Mouse (Mus musculus): Measurements from ENCODE around the gene Akap8. TPM values are rescaled to one million over a fixed set of nuclear protein-coding genes. Genes with fewer than 3 reads are reported as not detected.

Gene Akap8
- total RNA-seq, 2 experiments from 2014 or later = 26.5 to 38.3 TPM

Other genes with a start within 250 kb of the Akap8 start
- 10 to 100 TPM; 11.0 to 13.3 TPM for gene Notch3, start 154.4 kb downstream of the Akap8 start, total RNA-seq (2021)
- gene Ephx3, start 131.7 kb downstream of the Akap8 start, total RNA-seq (2021) = under 1 TPM; 0.23 to 0.42 TPM
- 10 to 100 TPM; 37.9 to 38.2 TPM for gene Brd4, start 36.5 kb downstream of the Akap8 start, total RNA-seq (2021)
- 10 to 100 TPM; 24.9 to 30.0 TPM for gene Akap8l, start 29.4 kb upstream of the Akap8 start, total RNA-seq (2021)
- gene Wiz, start 68.2 kb upstream of the Akap8 start, total RNA-seq (2021) = 10 to 100 TPM; 11.2 to 11.6 TPM
- 1 to 10 TPM in 1 of 2 experiments, under 1 TPM in 1; 0.76 to 2.0 TPM for gene Rasal3, start 82.3 kb upstream of the Akap8 start, total RNA-seq (2021)
- under 1 TPM in 1 of 2 experiments, not detected in 1; 0.08 TPM for gene Pglyrp2, start 102.9 kb upstream of the Akap8 start, total RNA-seq (2021)
- gene Cyp4f39, start 131.5 kb upstream of the Akap8 start, total RNA-seq (2021) = 1 to 10 TPM in 1 of 2 experiments, under 1 TPM in 1; 0.72 to 1.5 TPM
- 1 to 10 TPM; 1.5 to 3.0 TPM for gene Cyp4f17, start 184.8 kb upstream of the Akap8 start, total RNA-seq (2021)
- 1 to 10 TPM in 1 of 2 experiments, under 1 TPM in 1; 0.96 to 1.6 TPM for gene Cyp4f16, start 215.3 kb upstream of the Akap8 start, total RNA-seq (2021)

Measured in gastrocnemius, postnatal 36 days (tissue).